Mouse (Mus musculus) embryonic facial prominence, embryonic 15.5 days (tissue): ENCODE data around the gene Tbl3. TPM values are rescaled to one million over a fixed set of nuclear protein-coding genes. Genes with fewer than 3 reads are reported as not detected.

Experiments
- ATAC-seq: fragments of 200-750 bp; cut with Nextera tagmentation; 2 replicates; pipeline ENCODE4 v1.8.0; 2017; ENCODE audit warnings: low read depth, moderate TSS enrichment; ENCODE audit not compliant: insufficient number of reproducible peaks, low FRiP score, low TSS enrichment
- H3K27ac ChIP-seq: fragments of 300-500 bp; sonication (generic); replicated peaks from 2 replicates; pipeline ENCODE4 v1.5.1; 2015; ENCODE audit warnings: mild to moderate bottlenecking, inconsistent platforms
- H3K27me3 ChIP-seq: fragments of 300-500 bp; sonication (generic); 2 replicates; pipeline ENCODE4 v1.6.1; 2015; ENCODE audit warnings: inconsistent platforms
- H3K36me3 ChIP-seq: fragments of 300-500 bp; sonication (generic); 2 replicates; pipeline ENCODE4 v1.6.1; 2015; ENCODE audit warnings: mild to moderate bottlenecking, inconsistent platforms
- H3K4me1 ChIP-seq: fragments of 300-500 bp; sonication (generic); 2 replicates; pipeline ENCODE4 v1.6.1; 2015; ENCODE audit warnings: inconsistent platforms
- H3K4me2 ChIP-seq: fragments of 300-500 bp; sonication (generic); replicated peaks from 2 replicates; pipeline ENCODE4 v1.6.1; 2015; ENCODE audit warnings: mild to moderate bottlenecking, inconsistent platforms
- H3K4me3 ChIP-seq: fragments of 300-500 bp; sonication (generic); replicated peaks from 2 replicates; pipeline ENCODE4 v1.5.1; 2015; ENCODE audit warnings: mild to moderate bottlenecking, inconsistent platforms
- H3K9ac ChIP-seq: fragments of 300-500 bp; sonication (generic); 2 replicates; pipeline ENCODE4 v1.6.1; 2015; ENCODE audit warnings: inconsistent platforms
- H3K9me3 ChIP-seq: fragments of 300-500 bp; sonication (generic); replicated peaks from 2 replicates; pipeline ENCODE4 v1.6.1; 2016; ENCODE audit warnings: inconsistent platforms
- WGBS: fragments of 180-500 bp; shearing (Covaris S2); methylation state at CpG from one replicate; pipeline ENCODE4 v1.1.7; 2015; 5-methylcytosine and 5-hydroxymethylcytosine counted together
- polyA plus RNA-seq: library from polyadenylated mRNA; unstranded; fragments of >200 nt; fragmentation: Nextera tagmentation; extraction: Ambion mirVana; gene quantifications from 2 replicates; pipeline ENCODE4 v1.2.1, GENCODE M21; 2015

Gene Tbl3
- polyA plus RNA-seq, 1 experiment from 2014 or later, result 63.4 TPM

- peak overlapping the region; percentile 55; the same call in 1 of the 2 replicates for H3K9ac ChIP-seq
- no peaks in the 10 kb centered on the region for H3K27me3 ChIP-seq
- H3K36me3 ChIP-seq, result peaks cover 17% of the 10 kb centered on the region; the same call in 1 of the 2 replicates
- peak overlapping the region; percentile 88 for H3K4me2 ChIP-seq
- H3K27ac ChIP-seq, result peak overlapping the region; percentile 70; the same call in 1 of the 2 replicates
- WGBS, result 23% methylated on average over 8 of the region's 8 CpGs
- H3K4me1 ChIP-seq, result peaks cover 15% of the 10 kb centered on the region
- no peaks in the 10 kb centered on the region for H3K9me3 ChIP-seq
- no peak for ATAC-seq
- H3K4me3 ChIP-seq, result peak overlapping the region; percentile 65
Measured at GRCm38 (mm10) chr17:24737135-24737810, 29.8 kb upstream of the Tbl3 start.

- peak; percentile 96 for ATAC-seq
- Histone ChIP-seq H3K27ac (peak within 1 kb of the TSS; percentile 70), H3K4me3 (peak within 1 kb of the TSS; percentile 65), H3K9ac (peak within 1 kb of the TSS; percentile 55), H3K27me3 (0 out of 2 replicates have a peak, but pooled peaks cover 4% of the 10 kb centered on the region), H3K9me3 (no peaks in the 10 kb centered on the region), H3K36me3 (peaks cover 16% of the 10 kb centered on the region; the same call in 1 of the 2 replicates), H3K4me2 (peak within 1 kb of the TSS; percentile 88), H3K4me1 (peaks cover 15% of the 10 kb centered on the region)
- WGBS, result under 1% methylated on average over 29 of the region's 29 CpGs
Measured at GRCm38 (mm10) chr17:24736330-24737051, 29.0 kb upstream of the Tbl3 start, which contains the start of gene Msrb1. Gene Msrb1, plus strand, starts transcription at chr17:24736642.

GRCm38 (mm10) chr17:24735446-24735845 lies 28.0 kb upstream of the Tbl3 start:
- Histone ChIP-seq H3K9ac (no peak overlapping the region), H3K27ac (no peak overlapping the region), H3K4me2 (peak overlapping the region; percentile 88; the same call in 1 of the 2 replicates), H3K4me1 (peaks cover 15% of the 10 kb centered on the region), H3K36me3 (peaks cover 9% of the 10 kb centered on the region; the same call in 1 of the 2 replicates), H3K27me3 (0 out of 2 replicates have a peak, but pooled peaks cover 4% of the 10 kb centered on the region), H3K9me3 (no peaks in the 10 kb centered on the region), H3K4me3 (no peak overlapping the region)
- WGBS, result 86% methylated on average over 7 of the region's 7 CpGs
- ATAC-seq, result no peak

- Histone ChIP-seq H3K27ac (no peak overlapping the region), H3K4me3 (no peak overlapping the region), H3K9me3 (no peaks in the 10 kb centered on the region), H3K27me3 (0 out of 2 replicates have a peak, but pooled peaks cover 4% of the 10 kb centered on the region), H3K4me2 (no peak overlapping the region), H3K9ac (no peak overlapping the region), H3K36me3 (0 out of 2 replicates have a peak, but pooled peaks cover under 1% of the 10 kb centered on the region), H3K4me1 (peaks cover 15% of the 10 kb centered on the region)
- WGBS, result 83% methylated on average over 1 of the region's 1 CpGs
- no peak for ATAC-seq
Measured at GRCm38 (mm10) chr17:24734513-24734912, 27.1 kb upstream of the Tbl3 start.

- Histone ChIP-seq H3K4me1 (peaks cover 15% of the 10 kb centered on the region), H3K4me3 (no peak overlapping the region), H3K27ac (no peak overlapping the region), H3K27me3 (0 out of 2 replicates have a peak, but pooled peaks cover 4% of the 10 kb centered on the region), H3K9ac (no peak overlapping the region), H3K9me3 (no peaks in the 10 kb centered on the region), H3K36me3 (no peaks in the 10 kb centered on the region), H3K4me2 (no peak overlapping the region)
- ATAC-seq, result no peak
- 87% methylated on average over 21 of the region's 21 CpGs for WGBS
Measured at GRCm38 (mm10) chr17:24733434-24734050, 26.1 kb upstream of the Tbl3 start.

- no peaks in the 10 kb centered on the region for H3K36me3 ChIP-seq
- no peak overlapping the region for H3K27ac ChIP-seq
- H3K9ac ChIP-seq, result no peak overlapping the region
- H3K4me2 ChIP-seq, result no peak overlapping the region
- WGBS, result 81% methylated on average over 12 of the region's 12 CpGs
- peaks cover 10% of the 10 kb centered on the region for H3K4me1 ChIP-seq
- H3K9me3 ChIP-seq, result no peaks in the 10 kb centered on the region
- no peak for ATAC-seq
- H3K27me3 ChIP-seq, result 0 out of 2 replicates have a peak, but pooled peaks cover 4% of the 10 kb centered on the region
- no peak overlapping the region for H3K4me3 ChIP-seq
Measured at GRCm38 (mm10) chr17:24732233-24732935, 24.9 kb upstream of the Tbl3 start.

- H3K9me3 ChIP-seq, result no peaks in the 10 kb centered on the region
- no peaks in the 10 kb centered on the region for H3K36me3 ChIP-seq
- H3K4me2 ChIP-seq, result no peak overlapping the region
- 84% methylated on average over 14 of the region's 14 CpGs for WGBS
- 0 out of 2 replicates have a peak, but pooled peaks cover 4% of the 10 kb centered on the region for H3K27me3 ChIP-seq
- peaks cover 1% of the 10 kb centered on the region; the same call in 1 of the 2 replicates for H3K4me1 ChIP-seq
- no peak overlapping the region for H3K4me3 ChIP-seq
- ATAC-seq, result no peak
- no peak overlapping the region for H3K9ac ChIP-seq
- H3K27ac ChIP-seq, result no peak overlapping the region
Measured at GRCm38 (mm10) chr17:24730787-24731186, 23.3 kb upstream of the Tbl3 start.

- Histone ChIP-seq H3K36me3 (no peaks in the 10 kb centered on the region), H3K4me3 (no peak overlapping the region), H3K9me3 (no peaks in the 10 kb centered on the region), H3K4me2 (no peak overlapping the region), H3K9ac (no peak overlapping the region), H3K27me3 (0 out of 2 replicates have a peak, but pooled peaks cover 4% of the 10 kb centered on the region), H3K27ac (no peak overlapping the region), H3K4me1 (no peaks in the 10 kb centered on the region)
- WGBS, result 67% methylated on average over 6 of the region's 6 CpGs
- ATAC-seq, result no peak
Measured at GRCm38 (mm10) chr17:24729067-24729466, 21.6 kb upstream of the Tbl3 start.

GRCm38 (mm10) chr17:24728184-24728583 lies 20.7 kb upstream of the Tbl3 start:
- WGBS, result 70% methylated on average over 17 of the region's 17 CpGs
- no peak for ATAC-seq

GRCm38 (mm10) chr17:24727618-24728017 lies 20.2 kb upstream of the Tbl3 start, which contains the start of gene Rpl3l:
Gene Rpl3l, plus strand, starts transcription at chr17:24727820.
- no peak within 1 kb of the TSS for H3K9ac ChIP-seq
- no peak within 1 kb of the TSS for H3K27ac ChIP-seq
- no peak within 1 kb of the TSS for H3K4me3 ChIP-seq
- 0 out of 2 replicates have a peak, but pooled peaks cover 1% of the 10 kb centered on the region for H3K36me3 ChIP-seq
- 53% methylated on average over 2 of the region's 2 CpGs for WGBS
- peaks cover 12% of the 10 kb centered on the region; the same call in 1 of the 2 replicates for H3K4me1 ChIP-seq
- no peaks in the 10 kb centered on the region for H3K9me3 ChIP-seq
- 0 out of 2 replicates have a peak, but pooled peaks cover 4% of the 10 kb centered on the region for H3K27me3 ChIP-seq
- no peak for ATAC-seq
- H3K4me2 ChIP-seq, result no peak within 1 kb of the TSS

More at GRCm38 (mm10) chr17:24728184-24728583, 20.7 kb upstream of the Tbl3 start:
- Histone ChIP-seq H3K4me2 (no peak overlapping the region), H3K4me1 (peaks cover 7% of the 10 kb centered on the region; the same call in 1 of the 2 replicates), H3K27ac (no peak overlapping the region), H3K27me3 (0 out of 2 replicates have a peak, but pooled peaks cover 4% of the 10 kb centered on the region), H3K9ac (no peak overlapping the region), H3K9me3 (no peaks in the 10 kb centered on the region), H3K36me3 (no peaks in the 10 kb centered on the region), H3K4me3 (no peak overlapping the region)
